Mouse (Mus musculus): ENCODE results near the gene Basp1. TPM values are rescaled to one million over a fixed set of nuclear protein-coding genes. Genes with fewer than 3 reads are reported as not detected.

Basp1 gene
- total and polyA plus RNA-seq, 2 experiments from 2014 or later = 2.9 to 7.9 TPM

- Histone ChIP-seq H3K36me3 (replicated peaks; ENCODE audit: control insufficient read depth, insufficient read depth, low read length) (no peaks in the 10 kb centered on the region), H3K9me3 (replicated peaks; ENCODE audit: control insufficient read depth, low read length) (no peaks in the 10 kb centered on the region), H3K27ac (ENCODE audit: low read depth) (no peak overlapping the region), H3K9ac (replicated peaks; ENCODE audit: low read depth, low read length) (no peak overlapping the region), H3K27me3 (ENCODE audit: control insufficient read depth, insufficient read depth, low read length) (no peaks in the 10 kb centered on the region), H3K4me1 (ENCODE audit: control insufficient read depth, insufficient read depth) (no peaks in the 10 kb centered on the region), H3K4me2 (ENCODE audit: low read depth, low read length) (no peak overlapping the region), H3K4me3 (ENCODE audit: low read depth, low read length) (no peak overlapping the region)
- ATAC-seq (ENCODE audit: insufficient read depth, low read depth) (no peak), DNase-seq (ENCODE audit: low spot score) (no peak)
- TF ChIP-seq CTCF (IDR thresholded peaks at IDR 0.05; ENCODE audit: low read depth) (no peak), EP300 (IDR thresholded peaks at IDR 0.05; ENCODE audit: low read depth) (no peak)
- WGBS = 88% methylated on average over 3 of the region's 3 CpGs
Measured at GRCm38 (mm10) chr15:25322111-25322510, 91.5 kb downstream of the Basp1 start.

GRCm38 (mm10) chr15:25321636-25322035 lies 91.9 kb downstream of the Basp1 start:
- no peaks in the 10 kb centered on the region for H3K36me3 ChIP-seq (replicated peaks; ENCODE audit: control insufficient read depth, insufficient read depth, low read length)
- no peak overlapping the region for H3K4me2 ChIP-seq (ENCODE audit: low read depth, low read length)
- DNase-seq (ENCODE audit: low spot score) = no peak
- ATAC-seq (ENCODE audit: insufficient read depth, low read depth) = no peak
- H3K4me3 ChIP-seq (ENCODE audit: low read depth, low read length) = no peak overlapping the region
- no peaks in the 10 kb centered on the region for H3K27me3 ChIP-seq (ENCODE audit: control insufficient read depth, insufficient read depth, low read length)
- H3K4me1 ChIP-seq (ENCODE audit: control insufficient read depth, insufficient read depth) = no peaks in the 10 kb centered on the region
- H3K9ac ChIP-seq (replicated peaks; ENCODE audit: low read depth, low read length) = no peak overlapping the region
- WGBS = 88% methylated on average over 4 of the region's 4 CpGs
- no peaks in the 10 kb centered on the region for H3K9me3 ChIP-seq (replicated peaks; ENCODE audit: control insufficient read depth, low read length)
- TF ChIP-seq CTCF (IDR thresholded peaks at IDR 0.05; ENCODE audit: low read depth) (no peak), EP300 (IDR thresholded peaks at IDR 0.05; ENCODE audit: low read depth) (no peak)
- H3K27ac ChIP-seq (ENCODE audit: low read depth) = no peak overlapping the region

- DNase-seq (ENCODE audit: low spot score) (no peak), ATAC-seq (ENCODE audit: insufficient read depth, low read depth) (no peak)
- no peak overlapping the region for H3K27ac ChIP-seq (ENCODE audit: low read depth)
- no peaks in the 10 kb centered on the region for H3K9me3 ChIP-seq (replicated peaks; ENCODE audit: control insufficient read depth, low read length)
- no peak overlapping the region for H3K4me3 ChIP-seq (ENCODE audit: low read depth, low read length)
- TF ChIP-seq EP300 (IDR thresholded peaks at IDR 0.05; ENCODE audit: low read depth) (no peak), CTCF (IDR thresholded peaks at IDR 0.05; ENCODE audit: low read depth) (no peak)
- H3K9ac ChIP-seq (replicated peaks; ENCODE audit: low read depth, low read length) = no peak overlapping the region
- no peaks in the 10 kb centered on the region for H3K27me3 ChIP-seq (ENCODE audit: control insufficient read depth, insufficient read depth, low read length)
- no peak overlapping the region for H3K4me2 ChIP-seq (ENCODE audit: low read depth, low read length)
- WGBS = 80% methylated on average over 3 of the region's 3 CpGs
- H3K4me1 ChIP-seq (ENCODE audit: control insufficient read depth, insufficient read depth) = no peaks in the 10 kb centered on the region
- H3K36me3 ChIP-seq (replicated peaks; ENCODE audit: control insufficient read depth, insufficient read depth, low read length) = no peaks in the 10 kb centered on the region
Measured at GRCm38 (mm10) chr15:25314471-25314870, 99.1 kb downstream of the Basp1 start.

Other genes starting within 250 kb of the Basp1 start
- 6.2 and 15.4 TPM in 2 replicates for gene Myo10, start 208.8 kb upstream of the Basp1 start, total RNA-seq (2014; rRNA removed; ENCODE audit: low replicate concordance)
- 6.9 and 7.6 TPM in 2 replicates for gene Myo10, start 208.8 kb upstream of the Basp1 start, polyA plus RNA-seq (2015; fragmentation: Nextera tagmentation; extraction: Ambion mirVana)